Mouse (Mus musculus) spleen, postnatal 36 days (tissue): ENCODE measurements at regions not wholly inside any gene's neighbourhood (a gene's known extent, or its start where the extent isn't known, plus 50 kb on each side); places are given as distances from the start of the nearest gene placed in this dataset.

Experiments used
- DNase-seq, 2 experiments: peaks; one replicate each; pipeline ENCODE4 v3.0.0; 2022; ENCODE audit warnings: low spot score in 2 of 2, mixed read lengths in 1 of 2

GRCm38 (mm10) chr7:113441906-113442305 lies 53.5 kb upstream of the Pth start:
- DNase-seq = no peak

GRCm38 (mm10) chr7:113443566-113443965 lies 55.2 kb upstream of the Pth start:
- peak in 1 of 2 experiments; percentile 5 for DNase-seq

DNA sequence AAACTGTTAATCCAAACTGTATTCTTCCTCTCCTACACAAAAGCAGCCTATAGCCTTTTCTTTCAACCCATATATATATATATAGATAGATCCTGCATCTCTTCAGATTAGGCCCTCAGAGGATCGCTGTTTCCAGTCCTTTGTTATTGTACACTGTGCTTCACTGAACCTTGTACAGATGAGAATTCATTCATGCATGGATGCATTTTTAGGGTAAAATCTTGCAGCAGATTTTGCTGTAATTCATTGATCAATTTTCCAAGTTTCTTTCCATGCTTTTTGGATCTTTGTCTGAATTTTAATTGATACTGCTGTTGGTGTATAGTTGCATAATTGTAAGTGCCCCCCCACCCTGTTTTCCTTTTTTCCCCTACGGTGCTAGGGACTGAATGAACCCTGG lies 56.6 kb upstream of the Pth start:
- no peak for DNase-seq

- no peak for DNase-seq
Observed at GRCm38 (mm10) chr7:113460406-113460805, 53.2 kb upstream of the Far1 start.

GRCm38 (mm10) chr7:113462286-113462685 lies 51.3 kb upstream of the Far1 start:
- DNase-seq = no peak
